ENCODE assay signal across 8 mouse cellular contexts in the genomic region with DNA sequence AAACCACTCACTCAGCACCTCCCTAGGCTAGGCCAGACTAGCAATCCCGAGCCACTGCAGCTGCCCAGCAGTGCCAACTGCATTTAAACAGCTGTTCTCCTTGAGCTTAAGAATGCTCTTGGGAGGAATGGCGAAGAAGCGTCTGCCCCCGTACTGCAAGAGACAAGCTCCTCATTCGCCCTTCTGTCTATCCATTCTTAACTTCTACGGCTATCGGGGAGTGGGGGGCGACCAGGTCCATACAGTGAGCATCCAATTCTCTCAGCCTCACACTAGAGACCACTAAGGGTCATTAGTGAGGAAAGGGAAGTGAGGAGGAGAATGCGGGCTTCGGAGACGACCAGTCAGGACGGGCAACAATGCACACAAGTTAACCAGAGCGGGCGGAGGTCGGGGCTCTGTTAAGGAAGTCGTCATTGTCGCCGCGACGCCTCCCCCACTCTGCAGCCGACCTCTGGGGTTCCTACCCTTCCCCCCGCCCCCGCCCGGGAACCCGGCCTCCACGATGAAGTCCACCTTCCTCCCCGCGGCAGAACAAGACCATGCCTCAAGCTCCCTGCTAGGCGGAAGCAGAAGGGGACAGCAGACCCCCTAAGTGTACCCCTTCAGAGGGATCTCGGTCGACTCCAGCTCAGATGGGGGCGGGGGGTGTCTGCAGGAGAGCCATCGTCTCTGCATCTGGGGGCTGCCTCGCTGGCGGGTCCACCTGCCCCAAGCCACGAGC. TPM values are rescaled to one million over a fixed set of nuclear protein-coding genes. Genes with fewer than 3 reads are reported as not detected.
DNase-seq lines count a peak whose midpoint lies in the region; ATAC-seq and TF ChIP-seq lines count a peak whose summit lies in the region.

Gene Nkiras2 (plus strand): TSS at position 484 of the 724 bp plus-strand sequence.

- H3K27me3 ChIP-seq in heart, embryonic 16.5 days (ENCODE audit: control insufficient read depth, insufficient read depth, low read length): no peaks in the 10 kb centered on the region
- no peaks in the 10 kb centered on the region for H3K27me3 ChIP-seq in liver, postnatal 0 days (ENCODE audit: insufficient read depth, low read length)
- no peaks in the 10 kb centered on the region for H3K27me3 ChIP-seq in neural tube, embryonic 12.5 days (replicated peaks)

- H3K27ac ChIP-seq in heart, embryonic 16.5 days (ENCODE audit: low read length): peak within 1 kb of the TSS; percentile 94
- H3K27ac ChIP-seq in liver, postnatal 0 days (ENCODE audit: low read depth): peak within 1 kb of the TSS; percentile 94
- H3K27ac ChIP-seq in neural tube, embryonic 12.5 days: peak within 1 kb of the TSS; percentile 86

- no peaks in the 10 kb centered on the region for H3K9me3 ChIP-seq in heart, embryonic 16.5 days (replicated peaks; ENCODE audit: control insufficient read depth, low read length)
- H3K9me3 ChIP-seq in liver, postnatal 0 days (ENCODE audit: low read length): no peaks in the 10 kb centered on the region
- no peaks in the 10 kb centered on the region for H3K9me3 ChIP-seq in neural tube, embryonic 12.5 days

- DNase-seq in CD4-positive helper T cell, adult 2 months (ENCODE audit: low read depth, low spot score): peak; percentile 86
- DNase-seq in adipocyte (ENCODE audit: low spot score): peak; percentile 63
- peak; percentile 74 to 85 for DNase-seq in kidney, postnatal 25 days
- DNase-seq in liver, postnatal 0 days: peak; percentile 84
- peak; percentile 81 for DNase-seq in thymus, postnatal 0 days (ENCODE audit: low spot score)

- no peak for TF ChIP-seq CTCF in liver, postnatal 0 days (IDR thresholded peaks at IDR 0.05; ENCODE audit: low read depth)

- peak within 1 kb of the TSS; percentile 97 for H3K4me2 ChIP-seq in heart, embryonic 16.5 days (ENCODE audit: low read depth, low read length)
- H3K4me2 ChIP-seq in liver, postnatal 0 days (ENCODE audit: low read depth, low read length): peak within 1 kb of the TSS; percentile 98
- peak within 1 kb of the TSS; percentile 87 for H3K4me2 ChIP-seq in neural tube, embryonic 12.5 days (replicated peaks)

- under 1% methylated on average over 36 of the region's 36 CpGs for WGBS in heart, embryonic 16.5 days
- WGBS in liver, postnatal 0 days (ENCODE audit: insufficient replicate concordance): under 1% methylated on average over 28 of the region's 36 CpGs
- under 1% methylated on average over 36 of the region's 36 CpGs for WGBS in neural tube, embryonic 12.5 days

- H3K36me3 ChIP-seq in heart, embryonic 16.5 days (ENCODE audit: control insufficient read depth, insufficient read depth): no peaks in the 10 kb centered on the region
- no peaks in the 10 kb centered on the region for H3K36me3 ChIP-seq in liver, postnatal 0 days (replicated peaks; ENCODE audit: insufficient read depth, low read length)
- no peaks in the 10 kb centered on the region for H3K36me3 ChIP-seq in neural tube, embryonic 12.5 days

- peaks cover 23% of the 10 kb centered on the region for H3K4me1 ChIP-seq in heart, embryonic 16.5 days (ENCODE audit: control insufficient read depth, insufficient read depth, low read length)
- H3K4me1 ChIP-seq in liver, postnatal 0 days (ENCODE audit: insufficient read depth): peaks cover 26% of the 10 kb centered on the region
- H3K4me1 ChIP-seq in neural tube, embryonic 12.5 days: peaks cover 18% of the 10 kb centered on the region

- peak; percentile 21 for ATAC-seq in erythroblast, adult 5-6 weeks (replicated peaks; ENCODE audit: low FRiP score, poor library complexity, severe bottlenecking)
- ATAC-seq in heart, embryonic 16.5 days (replicated peaks; ENCODE audit: extremely low read depth, insufficient read depth, low FRiP score): peak; percentile 72
- peak; percentile 75 for ATAC-seq in liver, postnatal 0 days
- peak; percentile 69 for ATAC-seq in neural tube, embryonic 12.5 days (ENCODE audit: low FRiP score, low read depth)

- H3K9ac ChIP-seq in heart, embryonic 16.5 days (ENCODE audit: low read length): peak within 1 kb of the TSS; percentile 90
- H3K9ac ChIP-seq in liver, postnatal 0 days (replicated peaks): peak within 1 kb of the TSS; percentile 92
- H3K9ac ChIP-seq in neural tube, embryonic 12.5 days: peak within 1 kb of the TSS; percentile 89

- no peak for TF ChIP-seq EP300 in liver, postnatal 0 days (IDR thresholded peaks at IDR 0.05; ENCODE audit: low read depth)

- peak within 1 kb of the TSS; percentile 83 for H3K4me3 ChIP-seq in heart, embryonic 16.5 days (ENCODE audit: low read length)
- peak within 1 kb of the TSS; percentile 94 for H3K4me3 ChIP-seq in liver, postnatal 0 days (ENCODE audit: low read depth, low read length)
- H3K4me3 ChIP-seq in neural tube, embryonic 12.5 days: peak within 1 kb of the TSS; percentile 89

RNA-seq across cellular contexts. Expression of gene Nkiras2, which starts in this region (rescaled TPM):
- 10.2 and 18.2 TPM in 2 replicates for total RNA-seq in erythroblast, adult 5-6 weeks (2015; ENCODE audit: low replicate concordance)
- total RNA-seq in erythroblast, adult 5-6 weeks (2017; ENCODE audit: low replicate concordance): 7.3 and 11.2 TPM in 2 replicates
- 78.8 and 81.5 TPM in 2 replicates for polyA plus RNA-seq in heart, embryonic 16.5 days (2015; fragmentation: Nextera tagmentation; extraction: Ambion mirVana)
- 18.3 and 19.2 TPM in 2 replicates for polyA plus RNA-seq in liver, postnatal 0 days (2015; fragmentation: Nextera tagmentation; extraction: Ambion mirVana)
- 101 and 106 TPM in 2 replicates for polyA plus RNA-seq in neural tube, embryonic 12.5 days (2016; fragmentation: Nextera tagmentation; extraction: Ambion mirVana)
- 39.7 and 41.2 TPM in 2 replicates for polyA plus RNA-seq in thymus, postnatal 0 days (2015; fragmentation: Nextera tagmentation; extraction: Ambion mirVana)

Comparison
In these comparisons a context has a peak if more than half of its experiments do, and no peak if none do; other contexts are left out.
1. Peak in every context shown above with its lines: DNase-seq, ATAC-seq, H3K4me3 ChIP-seq and H3K27ac ChIP-seq.
2. ATAC-seq: peak in every context shown above with its lines; median percentile 75 in liver, postnatal 0 days; 72 in heart, embryonic 16.5 days; 69 in neural tube, embryonic 12.5 days; 21 in erythroblast, adult 5-6 weeks.